Comparison of ENCODE assay signal across 10 mouse cellular contexts in the genomic region with DNA sequence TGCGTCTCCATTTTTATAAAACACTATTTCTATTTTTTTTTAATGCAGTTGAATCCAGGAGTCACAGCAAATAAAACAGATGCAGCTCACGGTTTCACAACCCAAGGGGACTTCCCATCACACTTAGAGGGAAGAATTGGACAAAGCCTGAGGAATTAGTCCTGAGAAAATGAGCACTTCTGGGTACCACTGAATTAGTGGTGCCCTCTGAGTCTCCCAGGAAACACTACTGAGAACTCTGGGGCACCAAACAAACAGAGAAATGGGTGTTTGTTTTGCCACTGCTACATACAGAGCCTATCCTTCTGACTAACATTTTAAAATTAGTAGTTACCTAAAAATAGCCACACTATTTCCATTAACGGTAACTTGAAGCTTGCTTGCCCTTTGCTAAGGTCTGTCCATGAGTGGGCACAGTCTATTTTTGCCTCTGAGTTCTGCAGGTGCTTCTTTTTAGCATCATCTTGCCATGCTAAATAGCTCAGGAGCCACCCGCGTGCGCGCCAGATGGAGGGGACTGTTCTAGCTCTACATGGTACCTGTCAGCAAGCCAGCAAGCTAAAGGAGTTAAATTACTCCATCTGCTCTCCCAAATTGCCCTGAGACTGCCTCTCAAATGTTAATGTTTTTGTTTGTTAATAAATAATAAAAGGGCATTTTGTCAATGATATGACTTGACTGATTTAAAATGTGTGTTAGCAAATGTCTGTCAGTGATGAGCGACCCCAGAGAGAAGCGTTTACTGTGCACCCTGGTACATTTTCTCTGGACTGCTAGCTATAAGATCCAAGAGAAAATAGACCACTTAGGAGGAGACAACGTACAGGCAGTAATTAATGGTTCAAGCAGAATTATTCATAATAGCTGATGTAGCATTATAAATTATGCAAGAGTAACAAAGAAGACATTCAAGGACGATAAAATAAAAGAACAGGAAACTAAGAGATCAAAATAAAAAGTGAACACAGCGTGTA.
A peak's percentile ranks its signal among the peaks of the same experiment; 100 is the strongest.
DNase-seq lines count a peak whose midpoint lies in the region; ATAC-seq and TF ChIP-seq lines count a peak whose summit lies in the region.
"Had no signal": no experiment of that assay in that cellular context is flagged by ENCODE, and none has a peak within 500 bp of the region (broad histone marks: within the 10 kb centered on the region; RNA-seq: fewer than 3 reads in every experiment).

No protein-coding gene starts in this region.

- no peak for TF ChIP-seq CTCF in brain, embryonic 14.5 days (IDR thresholded peaks at IDR 0.05; ENCODE audit: borderline replicate concordance, extremely low read depth, insufficient read depth, insufficient read length)
- TF ChIP-seq CTCF in intestine, postnatal 0 days (IDR thresholded peaks at IDR 0.05; ENCODE audit: low read depth), result no peak

- TF ChIP-seq POLR2A in brain, embryonic 14.5 days (IDR thresholded peaks at IDR 0.05; ENCODE audit: borderline replicate concordance, extremely low read depth, insufficient read depth, insufficient read length, poor library complexity, severe bottlenecking), result no peak

- peak overlapping the region; percentile 36; the same call in 1 of the 2 replicates for H3K27ac ChIP-seq in heart, embryonic 15.5 days
- H3K27ac ChIP-seq in intestine, postnatal 0 days (ENCODE audit: low read depth, low read length), result no peak overlapping the region

- peaks cover 13% of the 10 kb centered on the region for H3K4me1 ChIP-seq in heart, embryonic 15.5 days (replicated peaks)
- no peaks in the 10 kb centered on the region for H3K4me1 ChIP-seq in intestine, postnatal 0 days (replicated peaks; ENCODE audit: control insufficient read depth, insufficient read depth, low read length)

- ATAC-seq in heart, embryonic 15.5 days (replicated peaks; ENCODE audit: insufficient number of reproducible peaks, insufficient read depth, low FRiP score, low read depth), result 0 out of 2 replicates have a peak, but pooled peaks have one; percentile 43
- ATAC-seq in megakaryocyte-erythroid progenitor cell, adult 5-6 weeks (replicated peaks; ENCODE audit: low FRiP score, low TSS enrichment, poor library complexity, severe bottlenecking), result no peak
- no peak for ATAC-seq in intestine, postnatal 0 days
- ATAC-seq: Patski had no signal

- no peak overlapping the region for H3K9ac ChIP-seq in heart, embryonic 15.5 days
- no peak overlapping the region for H3K9ac ChIP-seq in intestine, postnatal 0 days (ENCODE audit: low read depth, low read length)

- H3K36me3 ChIP-seq in heart, embryonic 15.5 days, result no peaks in the 10 kb centered on the region
- no peaks in the 10 kb centered on the region for H3K36me3 ChIP-seq in intestine, postnatal 0 days (ENCODE audit: control insufficient read depth, insufficient read depth)

- peak; percentile 93 for DNase-seq in brain, embryonic 14.5 days (ENCODE audit: low read depth)
- DNase-seq in cerebellum, postnatal 14 days, result peak; percentile 98
- DNase-seq in left cerebral cortex, postnatal 36 days (ENCODE audit: low spot score in 2 of 2), result peak; percentile 36 to 55
- no peak for DNase-seq in lung, postnatal 36 days
- no peak for DNase-seq in testis, postnatal 10 days (ENCODE audit: low spot score)

- H3K9me3 ChIP-seq in heart, embryonic 15.5 days (replicated peaks), result no peaks in the 10 kb centered on the region
- H3K9me3 ChIP-seq in intestine, postnatal 0 days (ENCODE audit: control insufficient read depth), result no peaks in the 10 kb centered on the region

- H3K4me2 ChIP-seq in heart, embryonic 15.5 days, result no peak overlapping the region
- no peak overlapping the region for H3K4me2 ChIP-seq in intestine, postnatal 0 days (replicated peaks; ENCODE audit: low read depth)

- no peak overlapping the region for H3K4me3 ChIP-seq in heart, embryonic 15.5 days
- H3K4me3 ChIP-seq in intestine, postnatal 0 days (ENCODE audit: low read depth, low read length), result no peak overlapping the region
- H3K4me3 ChIP-seq: myocyte had no signal

- intact Hi-C loops in left cerebral cortex, postnatal 36 days (cut with DNase I), result no loop called here

- no peaks in the 10 kb centered on the region for H3K27me3 ChIP-seq in heart, embryonic 15.5 days
- H3K27me3 ChIP-seq in intestine, postnatal 0 days (replicated peaks; ENCODE audit: control insufficient read depth, insufficient read depth, low read length), result no peaks in the 10 kb centered on the region
- H3K27me3 ChIP-seq: Patski had no signal

- 57% methylated on average over 12 of the region's 12 CpGs for WGBS in heart, embryonic 15.5 days
- 71% methylated on average over 12 of the region's 12 CpGs for WGBS in intestine, postnatal 0 days

Comparison
In these comparisons a context has a peak if more than half of its experiments do, and no peak if none do; other contexts are left out.
1. DNase-seq: peak in brain, embryonic 14.5 days (single experiment), cerebellum, postnatal 14 days (2 of 2) and left cerebral cortex, postnatal 36 days (2 of 2); none in lung, postnatal 36 days (single experiment) and testis, postnatal 10 days (single experiment).